ENCODE assay signal across 9 mouse cellular contexts in the genomic region with DNA sequence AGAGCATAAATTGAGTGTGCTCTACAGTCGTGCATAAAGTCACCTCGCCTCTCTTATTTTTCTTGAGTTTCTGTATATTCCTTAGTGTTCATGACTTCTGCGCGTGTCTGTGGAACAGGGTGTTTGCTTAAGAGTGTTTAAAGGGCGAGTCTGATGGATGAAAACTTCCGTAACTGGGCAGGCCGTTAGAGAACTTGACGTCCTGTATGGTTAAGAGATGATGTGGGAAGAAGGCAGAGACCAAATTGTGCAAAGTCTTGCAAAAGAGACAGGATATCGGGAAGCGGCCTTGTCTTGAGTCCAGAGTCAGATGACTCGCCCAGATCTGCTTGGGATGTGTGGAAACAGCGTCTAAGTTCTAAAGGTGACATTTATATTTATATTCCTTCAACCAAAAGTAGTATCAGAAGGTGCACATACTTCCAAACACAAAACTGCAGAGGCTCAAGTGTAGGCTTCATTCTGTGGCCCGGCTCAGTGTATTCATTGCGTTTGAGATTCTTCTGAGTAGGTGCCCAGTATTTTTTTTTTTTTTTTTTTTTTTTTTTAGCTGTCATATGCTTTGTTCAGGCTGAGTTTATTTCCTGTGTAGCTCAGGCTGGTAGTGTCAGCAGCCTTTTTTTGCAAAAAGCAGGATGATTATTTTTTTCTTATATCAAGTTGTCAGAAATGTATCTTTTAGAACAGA. TPM values are rescaled to one million over a fixed set of nuclear protein-coding genes. Genes with fewer than 3 reads are reported as not detected.
A peak's percentile ranks its signal among the peaks of the same experiment; 100 is the strongest.
DNase-seq lines count a peak whose midpoint lies in the region; ATAC-seq and TF ChIP-seq lines count a peak whose summit lies in the region.
"Had no signal": no experiment of that assay in that cellular context is flagged by ENCODE, and none has a peak within 500 bp of the region (broad histone marks: within the 10 kb centered on the region; RNA-seq: fewer than 3 reads in every experiment).

No protein-coding gene starts in this region.

- H3K9me3 ChIP-seq in forebrain, embryonic 16.5 days (ENCODE audit: control insufficient read depth, low read length): no peaks in the 10 kb centered on the region
- H3K9me3 ChIP-seq in intestine, embryonic 14.5 days (ENCODE audit: control insufficient read depth, low read length): no peaks in the 10 kb centered on the region

- no peaks in the 10 kb centered on the region for H3K36me3 ChIP-seq in forebrain, embryonic 16.5 days (ENCODE audit: control insufficient read depth, insufficient read depth)
- H3K36me3 ChIP-seq in intestine, embryonic 14.5 days (ENCODE audit: control insufficient read depth, insufficient read depth, low read length): no peaks in the 10 kb centered on the region
- H3K36me3 ChIP-seq in small intestine, adult 2 months (ENCODE audit: control insufficient read depth, insufficient read depth, low read length): peaks cover 6% of the 10 kb centered on the region

- H3K4me3 ChIP-seq in forebrain, embryonic 16.5 days (replicated peaks; ENCODE audit: low read length): peak overlapping the region; percentile 88
- peak overlapping the region; percentile 80 for H3K4me3 ChIP-seq in intestine, embryonic 14.5 days (ENCODE audit: low read depth, low read length)
- H3K4me3 ChIP-seq in lung, adult 2 months (replicated peaks; ENCODE audit: extremely low read depth, low read depth, low read length): peak overlapping the region; percentile 96
- H3K4me3 ChIP-seq in small intestine, adult 2 months (ENCODE audit: low read depth, low read length): peak overlapping the region; percentile 86

- H3K27ac ChIP-seq in forebrain, embryonic 16.5 days (ENCODE audit: low read length): peak overlapping the region; percentile 96
- H3K27ac ChIP-seq in intestine, embryonic 14.5 days (ENCODE audit: low read depth): peak overlapping the region; percentile 92
- peak overlapping the region; percentile 86 for H3K27ac ChIP-seq in small intestine, adult 2 months (ENCODE audit: insufficient read depth, low read depth, low read length)

- H3K9ac ChIP-seq in forebrain, embryonic 16.5 days (replicated peaks; ENCODE audit: low read depth, low read length): peak overlapping the region; percentile 87
- H3K9ac ChIP-seq in intestine, embryonic 14.5 days (ENCODE audit: low read length): peak overlapping the region; percentile 72

- TF ChIP-seq CTCF in lung, adult 2 months (IDR thresholded peaks at IDR 0.05; ENCODE audit: insufficient read depth, low read length): no peak
- no peak for TF ChIP-seq CTCF in small intestine, adult 2 months (IDR thresholded peaks at IDR 0.05; ENCODE audit: extremely low read depth, insufficient read length, insufficient replicate concordance, low read depth, low read length)

- no peak for TF ChIP-seq POLR2A in lung, adult 2 months (IDR thresholded peaks at IDR 0.05; ENCODE audit: borderline replicate concordance, extremely low read depth, low read depth, low read length)
- TF ChIP-seq POLR2A in small intestine, adult 2 months (IDR thresholded peaks at IDR 0.05; ENCODE audit: low read depth, low read length): no peak

- peaks cover 15% of the 10 kb centered on the region for H3K4me1 ChIP-seq in forebrain, embryonic 16.5 days (replicated peaks; ENCODE audit: control insufficient read depth, insufficient read depth, low read length)
- H3K4me1 ChIP-seq in intestine, embryonic 14.5 days (replicated peaks; ENCODE audit: control insufficient read depth, insufficient read depth, low read length): peaks cover 12% of the 10 kb centered on the region
- peaks cover 5% of the 10 kb centered on the region; the same call in 1 of the 2 replicates for H3K4me1 ChIP-seq in lung, adult 2 months (ENCODE audit: control insufficient read depth, insufficient read depth, low read length)
- H3K4me1 ChIP-seq in small intestine, adult 2 months (ENCODE audit: control insufficient read depth, insufficient read depth, insufficient read length, low read length): peaks cover 8% of the 10 kb centered on the region; the same call in 1 of the 2 replicates

- ATAC-seq in forebrain, embryonic 16.5 days: no peak
- ATAC-seq in intestine, embryonic 14.5 days (replicated peaks; ENCODE audit: low FRiP score, low TSS enrichment, low read depth): no peak

- DNase-seq in embryo, embryonic 10.5 days (ENCODE audit: low spot score): peak; percentile 31
- no peak for DNase-seq in embryo, embryonic 9.5 days (ENCODE audit: extremely low spot score)
- peak; percentile 62 for DNase-seq in Muller cell, postnatal 12 days (ENCODE audit: inconsistent ontology term)
- no peak for DNase-seq in intestine, embryonic 14.5 days (ENCODE audit: low spot score)
- peak; percentile 33 for DNase-seq in lung, adult 2 months
- no peak for DNase-seq in cerebellum, postnatal 36 days

- no peaks in the 10 kb centered on the region for H3K27me3 ChIP-seq in forebrain, embryonic 16.5 days (replicated peaks; ENCODE audit: control insufficient read depth, insufficient read depth, low read length)
- H3K27me3 ChIP-seq in intestine, embryonic 14.5 days (replicated peaks; ENCODE audit: control insufficient read depth, insufficient read depth, low read length): no peaks in the 10 kb centered on the region
- no peaks in the 10 kb centered on the region for H3K27me3 ChIP-seq in small intestine, adult 2 months (ENCODE audit: control insufficient read depth, insufficient read depth, low read length)
- H3K27me3 ChIP-seq: Patski had no signal

- H3K4me2 ChIP-seq in forebrain, embryonic 16.5 days (ENCODE audit: low read length): peak overlapping the region; percentile 64
- peak overlapping the region; percentile 62 for H3K4me2 ChIP-seq in intestine, embryonic 14.5 days (ENCODE audit: low read length)

- 11% methylated on average over 14 of the region's 14 CpGs for WGBS in forebrain, embryonic 16.5 days
- WGBS in intestine, embryonic 14.5 days: 13% methylated on average over 14 of the region's 14 CpGs
- 5% methylated on average over 14 of the region's 14 CpGs for WGBS in lung, adult 2 months
- WGBS in small intestine, adult 2 months: 4% methylated on average over 14 of the region's 14 CpGs

RNA-seq across cellular contexts. Expression of gene Tmem87b, which starts 1.2 kb away (rescaled TPM):
- polyA plus RNA-seq in forebrain, embryonic 16.5 days (2015; fragmentation: Nextera tagmentation; extraction: Ambion mirVana): 45.3 and 45.5 TPM in 2 replicates
- 34.2 and 36.8 TPM in 2 replicates for polyA plus RNA-seq in intestine, embryonic 14.5 days (2014; fragmentation: Nextera tagmentation; extraction: Ambion mirVana)
- 11.1 and 18.5 TPM in 2 replicates for polyA plus RNA-seq in lung, adult 2 months (2012; rRNA removed)
- 5.7 and 12.3 TPM in 2 replicates for polyA plus RNA-seq in small intestine, adult 2 months (2012; rRNA removed)

RNA-seq across cellular contexts. Expression of gene Fbln7, which starts 43.7 kb away (rescaled TPM):
- polyA plus RNA-seq in forebrain, embryonic 16.5 days (2015; fragmentation: Nextera tagmentation; extraction: Ambion mirVana): 1.7 and 2.4 TPM in 2 replicates
- polyA plus RNA-seq in intestine, embryonic 14.5 days (2014; fragmentation: Nextera tagmentation; extraction: Ambion mirVana): 6.4 and 7.0 TPM in 2 replicates
- 0.38 and 1.1 TPM in 2 replicates for polyA plus RNA-seq in lung, adult 2 months (2012; rRNA removed)
- 1.8 and 3.9 TPM in 2 replicates for polyA plus RNA-seq in small intestine, adult 2 months (2012; rRNA removed)

Comparison
In these comparisons a context has a peak if more than half of its experiments do, and no peak if none do; other contexts are left out.
1. DNase-seq: peak in embryo, embryonic 10.5 days (single experiment), Muller cell, postnatal 12 days (single experiment) and lung, adult 2 months (single experiment); none in embryo, embryonic 9.5 days (single experiment), intestine, embryonic 14.5 days (single experiment) and cerebellum, postnatal 36 days (0 of 2).
2. Peak in every context shown above with its lines, with median percentiles within 50 percentile points of each other: H3K27ac ChIP-seq and H3K4me3 ChIP-seq.